Mouse (Mus musculus): Measurements from ENCODE around the gene Proser1. TPM values are rescaled to one million over a fixed set of nuclear protein-coding genes. Genes with fewer than 3 reads are reported as not detected.

The Proser1 gene
- polyA plus RNA-seq, 1 experiment from 2014 or later, result 13.7 TPM

DNA sequence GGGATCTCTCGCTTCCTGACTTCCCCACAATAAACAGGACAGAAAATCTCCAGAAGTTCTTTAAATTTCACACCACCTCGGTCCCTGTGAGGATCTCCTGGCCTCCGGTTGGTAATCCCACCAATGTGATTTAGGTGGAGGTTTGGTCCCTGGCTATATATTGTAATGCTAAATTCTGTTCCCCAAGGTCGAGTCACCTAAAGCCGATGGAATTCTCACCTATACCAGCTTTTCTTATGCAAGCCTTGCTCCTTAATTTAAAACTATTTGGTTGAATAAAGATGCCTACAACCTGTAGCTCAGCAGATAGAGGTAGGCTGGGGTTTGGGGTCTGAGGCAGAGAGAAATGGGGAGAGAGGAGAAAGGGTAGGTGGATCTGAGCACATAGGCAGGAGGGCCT is 5.7 kb upstream of the Proser1 start:
- peaks cover 76% of the 10 kb centered on the region for H3K36me3 ChIP-seq (ENCODE audit: control insufficient read depth, insufficient read depth, low read length)
- H3K4me1 ChIP-seq (ENCODE audit: control insufficient read depth, insufficient read depth, low read length), result peaks cover 6% of the 10 kb centered on the region; the same call in 1 of the 2 replicates
- H3K9me3 ChIP-seq (replicated peaks; ENCODE audit: control insufficient read depth, low read length), result no peaks in the 10 kb centered on the region
- H3K4me2 ChIP-seq (ENCODE audit: low read length), result no peak overlapping the region
- DNase-seq (ENCODE audit: low spot score) (no peak), ATAC-seq (no peak)
- no peak overlapping the region for H3K4me3 ChIP-seq (ENCODE audit: low read depth, low read length)
- no peak overlapping the region for H3K27ac ChIP-seq (ENCODE audit: low read depth, low read length)
- whole genome bisulfite sequencing, result 85% methylated on average over 5 of the region's 5 CpGs
- no peaks in the 10 kb centered on the region for H3K27me3 ChIP-seq (replicated peaks; ENCODE audit: control insufficient read depth, insufficient read depth, low read length)
- H3K9ac ChIP-seq (ENCODE audit: low read length), result no peak overlapping the region

DNA sequence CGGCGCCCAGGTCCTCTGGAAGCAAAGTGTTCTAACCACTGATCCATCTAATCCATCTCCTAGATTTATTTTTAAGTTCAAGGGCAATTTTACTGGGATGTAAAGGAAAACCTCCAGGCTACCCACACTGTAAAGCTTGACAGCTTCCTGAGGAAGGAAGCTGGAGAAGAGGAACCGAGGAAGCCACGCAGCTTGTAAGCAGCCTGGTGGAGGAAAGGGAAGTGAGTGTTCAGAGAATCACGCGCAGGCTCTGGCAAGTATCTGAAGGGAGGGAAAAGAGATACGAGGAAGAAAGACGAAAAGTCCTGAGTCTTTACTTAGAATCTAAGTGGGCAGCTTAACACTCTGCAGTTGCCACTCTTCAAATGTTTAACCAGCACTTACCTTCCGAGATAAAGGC is 3.4 kb upstream of the Proser1 start:
- DNase-seq (ENCODE audit: low spot score) (no peak), ATAC-seq (no peak)
- Histone ChIP-seq H3K27ac (ENCODE audit: low read depth, low read length) (no peak overlapping the region), H3K9me3 (replicated peaks; ENCODE audit: control insufficient read depth, low read length) (no peaks in the 10 kb centered on the region), H3K36me3 (ENCODE audit: control insufficient read depth, insufficient read depth, low read length) (peaks cover 52% of the 10 kb centered on the region), H3K9ac (ENCODE audit: low read length) (no peak overlapping the region), H3K4me2 (ENCODE audit: low read length) (no peak overlapping the region), H3K4me3 (ENCODE audit: low read depth, low read length) (no peak overlapping the region), H3K27me3 (replicated peaks; ENCODE audit: control insufficient read depth, insufficient read depth, low read length) (no peaks in the 10 kb centered on the region), H3K4me1 (ENCODE audit: control insufficient read depth, insufficient read depth, low read length) (peaks cover 8% of the 10 kb centered on the region; the same call in 1 of the 2 replicates)
- WGBS, result 89% methylated on average over 9 of the region's 9 CpGs

DNA sequence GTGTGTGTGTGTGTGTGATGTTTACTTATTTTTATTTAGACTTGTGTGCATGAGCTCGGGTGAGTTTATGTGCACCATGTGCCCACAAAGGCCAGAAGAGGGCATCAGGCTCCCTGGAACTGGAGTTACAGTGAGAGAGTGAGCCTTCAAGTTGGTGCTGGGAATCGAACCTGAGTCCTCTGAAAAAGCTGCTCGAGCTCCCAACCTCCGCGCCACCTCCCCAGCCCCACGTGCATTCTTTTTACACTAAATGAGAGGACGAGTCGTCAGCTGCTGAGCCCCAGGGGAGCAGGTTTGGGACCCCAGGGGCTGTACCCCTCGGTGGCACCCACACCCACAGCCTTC is 793 bp upstream of the Proser1 start:
- no peak for DNase-seq (ENCODE audit: low spot score)
- peak overlapping the region; percentile 90 for H3K9ac ChIP-seq (ENCODE audit: low read length)
- peak overlapping the region; percentile 64 for H3K4me2 ChIP-seq (ENCODE audit: low read length)
- peaks cover 27% of the 10 kb centered on the region for H3K36me3 ChIP-seq (ENCODE audit: control insufficient read depth, insufficient read depth, low read length)
- H3K9me3 ChIP-seq (replicated peaks; ENCODE audit: control insufficient read depth, low read length), result no peaks in the 10 kb centered on the region
- WGBS, result 3% methylated on average over 9 of the region's 9 CpGs
- ATAC-seq, result peak; percentile 1; the same call in 1 of the 2 replicates
- peak overlapping the region; percentile 93 for H3K4me3 ChIP-seq (ENCODE audit: low read depth, low read length)
- H3K4me1 ChIP-seq (ENCODE audit: control insufficient read depth, insufficient read depth, low read length), result peaks cover 26% of the 10 kb centered on the region
- no peaks in the 10 kb centered on the region for H3K27me3 ChIP-seq (replicated peaks; ENCODE audit: control insufficient read depth, insufficient read depth, low read length)
- peak overlapping the region; percentile 91 for H3K27ac ChIP-seq (ENCODE audit: low read depth, low read length)

DNA sequence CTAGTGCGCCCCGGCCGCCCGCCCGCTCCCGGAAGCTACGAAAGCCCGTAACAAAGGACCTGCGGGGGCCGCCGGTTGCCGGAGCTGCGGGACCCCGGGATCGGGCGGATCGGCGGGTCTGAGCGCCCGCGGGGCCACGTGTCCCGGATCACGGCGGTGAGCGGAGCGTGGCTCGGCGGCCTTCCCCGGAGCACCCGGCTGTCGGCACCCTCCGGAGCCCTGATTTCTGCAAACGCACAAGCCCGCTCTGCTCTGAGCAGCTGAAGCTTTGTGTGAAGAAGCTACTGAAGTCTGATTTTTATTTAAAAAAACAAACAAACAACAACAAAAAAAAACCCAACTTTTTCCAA is 274 bp downstream of the Proser1 start:
- ATAC-seq, result no peak
- peak overlapping the region; percentile 82 for H3K4me2 ChIP-seq (ENCODE audit: low read length)

DNA sequence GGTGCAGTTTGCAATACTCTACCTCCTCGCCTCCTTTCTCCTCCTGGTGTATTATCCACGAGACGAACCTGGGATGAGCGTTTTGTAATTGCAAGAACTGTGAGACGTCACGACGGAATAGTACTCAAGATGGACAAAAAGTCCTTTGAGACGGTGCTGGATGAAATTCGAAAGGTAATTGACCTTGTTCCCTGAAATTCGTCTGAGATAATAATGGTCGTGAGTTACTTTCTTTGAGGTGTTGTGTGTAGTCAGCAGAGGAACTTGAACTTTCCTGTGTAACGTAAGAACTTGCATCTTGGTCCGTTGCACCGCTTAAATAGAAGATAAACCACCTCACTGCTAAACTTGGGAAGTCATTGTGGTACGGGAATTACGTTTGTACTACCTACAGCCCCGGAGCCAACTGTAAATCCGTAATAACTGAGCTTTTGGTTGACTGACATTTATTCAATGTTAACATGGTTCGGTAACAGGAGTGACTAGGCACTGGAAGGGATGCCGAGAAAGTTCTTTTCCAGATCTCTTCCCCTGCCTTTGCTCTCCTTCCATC is 756 bp downstream of the Proser1 start:
- Histone ChIP-seq H3K9ac (ENCODE audit: low read length) (peak overlapping the region; percentile 90), H3K27ac (ENCODE audit: low read depth, low read length) (peak overlapping the region; percentile 91; the same call in 1 of the 2 replicates), H3K4me2 (ENCODE audit: low read length) (peak overlapping the region; percentile 82), H3K9me3 (replicated peaks; ENCODE audit: control insufficient read depth, low read length) (no peaks in the 10 kb centered on the region), H3K27me3 (replicated peaks; ENCODE audit: control insufficient read depth, insufficient read depth, low read length) (no peaks in the 10 kb centered on the region), H3K4me1 (ENCODE audit: control insufficient read depth, insufficient read depth, low read length) (peaks cover 26% of the 10 kb centered on the region), H3K36me3 (ENCODE audit: control insufficient read depth, insufficient read depth, low read length) (peaks cover 15% of the 10 kb centered on the region), H3K4me3 (ENCODE audit: low read depth, low read length) (peak overlapping the region; percentile 93)
- ATAC-seq (no peak), DNase-seq (ENCODE audit: low spot score) (no peak)
- under 1% methylated on average over 20 of the region's 20 CpGs for WGBS

More for the DNA sequence above, 274 bp downstream of the Proser1 start:
- Histone ChIP-seq H3K27me3 (replicated peaks; ENCODE audit: control insufficient read depth, insufficient read depth, low read length) (no peaks in the 10 kb centered on the region), H3K4me1 (ENCODE audit: control insufficient read depth, insufficient read depth, low read length) (peaks cover 26% of the 10 kb centered on the region), H3K9me3 (replicated peaks; ENCODE audit: control insufficient read depth, low read length) (no peaks in the 10 kb centered on the region), H3K9ac (ENCODE audit: low read length) (peak overlapping the region; percentile 90), H3K4me3 (ENCODE audit: low read depth, low read length) (peak overlapping the region; percentile 93), H3K27ac (ENCODE audit: low read depth, low read length) (peak overlapping the region; percentile 91), H3K36me3 (ENCODE audit: control insufficient read depth, insufficient read depth, low read length) (peaks cover 16% of the 10 kb centered on the region)
- DNase-seq (ENCODE audit: low spot score), result no peak
- under 1% methylated on average over 35 of the region's 35 CpGs for WGBS

DNA sequence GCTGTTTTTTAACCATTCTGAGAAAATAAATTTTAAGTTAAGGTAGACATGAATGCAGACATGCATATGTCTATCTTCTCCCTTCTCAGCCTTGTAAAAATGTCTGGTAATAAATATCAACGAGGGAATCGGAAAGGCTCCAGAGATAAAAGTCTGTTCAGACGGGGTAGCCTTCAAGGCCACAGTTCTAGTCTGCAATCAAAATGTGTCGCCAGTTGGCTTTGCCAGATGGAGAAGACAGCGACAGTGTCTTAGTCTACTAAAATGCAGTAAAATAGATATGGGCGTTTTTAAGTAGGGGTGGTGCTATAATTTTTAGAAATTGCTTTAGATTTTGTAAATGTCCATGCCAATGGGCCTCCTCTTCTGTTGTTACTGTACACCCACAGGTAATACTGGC is 1.9 kb downstream of the Proser1 start:
- Histone ChIP-seq H3K4me1 (ENCODE audit: control insufficient read depth, insufficient read depth, low read length) (peaks cover 26% of the 10 kb centered on the region), H3K36me3 (ENCODE audit: control insufficient read depth, insufficient read depth, low read length) (peaks cover 12% of the 10 kb centered on the region; the same call in 1 of the 2 replicates), H3K4me3 (ENCODE audit: low read depth, low read length) (peak overlapping the region; percentile 93), H3K9ac (ENCODE audit: low read length) (peak overlapping the region; percentile 22; the same call in 1 of the 2 replicates), H3K4me2 (ENCODE audit: low read length) (peak overlapping the region; percentile 82), H3K27me3 (replicated peaks; ENCODE audit: control insufficient read depth, insufficient read depth, low read length) (no peaks in the 10 kb centered on the region), H3K27ac (ENCODE audit: low read depth, low read length) (no peak overlapping the region), H3K9me3 (replicated peaks; ENCODE audit: control insufficient read depth, low read length) (no peaks in the 10 kb centered on the region)
- DNase-seq (ENCODE audit: low spot score) (no peak), ATAC-seq (no peak)
- WGBS, result 64% methylated on average over 6 of the region's 6 CpGs

DNA sequence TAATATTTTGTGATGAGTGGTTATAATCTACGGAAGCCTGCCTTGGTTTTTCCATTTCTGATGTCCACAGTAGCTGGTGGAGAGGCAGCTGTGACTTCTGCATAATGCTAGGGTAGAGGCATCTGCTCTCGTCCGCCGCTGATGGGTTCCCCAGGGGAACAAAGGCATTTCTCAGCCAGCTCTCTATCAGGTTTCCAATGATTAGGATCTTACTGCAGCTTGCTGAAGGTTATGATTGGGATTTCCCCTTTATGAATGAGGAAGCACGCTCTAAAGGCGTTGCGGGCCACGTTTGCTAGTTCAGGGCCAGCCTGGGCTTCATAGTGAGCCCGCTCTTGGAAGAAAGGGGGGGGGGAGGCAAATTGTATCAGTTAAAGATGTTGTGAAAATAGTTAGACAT is 3.0 kb downstream of the Proser1 start:
- DNase-seq (ENCODE audit: low spot score) (no peak), ATAC-seq (no peak)
- H3K4me3 ChIP-seq (ENCODE audit: low read depth, low read length), result no peak overlapping the region; the same call in 1 of the 2 replicates
- H3K4me2 ChIP-seq (ENCODE audit: low read length), result peak overlapping the region; percentile 82
- H3K27ac ChIP-seq (ENCODE audit: low read depth, low read length), result no peak overlapping the region
- H3K4me1 ChIP-seq (ENCODE audit: control insufficient read depth, insufficient read depth, low read length), result peaks cover 26% of the 10 kb centered on the region
- H3K36me3 ChIP-seq (ENCODE audit: control insufficient read depth, insufficient read depth, low read length), result peaks cover 19% of the 10 kb centered on the region
- H3K27me3 ChIP-seq (replicated peaks; ENCODE audit: control insufficient read depth, insufficient read depth, low read length), result no peaks in the 10 kb centered on the region
- WGBS, result 77% methylated on average over 9 of the region's 9 CpGs
- H3K9me3 ChIP-seq (replicated peaks; ENCODE audit: control insufficient read depth, low read length), result no peaks in the 10 kb centered on the region
- H3K9ac ChIP-seq (ENCODE audit: low read length), result no peak overlapping the region

DNA sequence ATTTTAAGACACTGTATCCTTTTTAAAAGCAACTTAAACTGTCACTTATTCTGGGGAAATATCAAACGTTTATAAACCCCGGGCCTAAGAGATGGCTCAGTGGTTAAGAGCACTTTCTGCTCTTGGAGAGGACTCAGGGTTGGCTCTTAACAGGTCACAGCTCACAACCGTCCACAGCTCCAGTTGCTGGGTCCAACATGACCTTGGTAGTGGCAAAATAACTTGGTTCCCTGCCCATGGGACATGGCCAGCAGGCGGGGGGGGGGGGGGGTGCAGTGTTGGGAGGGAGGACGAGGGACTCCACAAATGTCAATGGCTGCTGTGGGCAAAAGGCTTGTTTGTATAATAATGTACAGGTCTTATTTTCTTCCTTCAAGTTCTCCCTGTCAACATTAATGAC is 3.9 kb downstream of the Proser1 start:
- Histone ChIP-seq H3K4me1 (ENCODE audit: control insufficient read depth, insufficient read depth, low read length) (peaks cover 22% of the 10 kb centered on the region), H3K27ac (ENCODE audit: low read depth, low read length) (no peak overlapping the region), H3K4me2 (ENCODE audit: low read length) (no peak overlapping the region), H3K27me3 (replicated peaks; ENCODE audit: control insufficient read depth, insufficient read depth, low read length) (no peaks in the 10 kb centered on the region), H3K36me3 (ENCODE audit: control insufficient read depth, insufficient read depth, low read length) (peaks cover 26% of the 10 kb centered on the region), H3K9ac (ENCODE audit: low read length) (no peak overlapping the region), H3K4me3 (ENCODE audit: low read depth, low read length) (no peak overlapping the region), H3K9me3 (replicated peaks; ENCODE audit: control insufficient read depth, low read length) (no peaks in the 10 kb centered on the region)
- 85% methylated on average over 5 of the region's 5 CpGs for WGBS
- DNase-seq (ENCODE audit: low spot score), result no peak
- no peak for ATAC-seq

DNA sequence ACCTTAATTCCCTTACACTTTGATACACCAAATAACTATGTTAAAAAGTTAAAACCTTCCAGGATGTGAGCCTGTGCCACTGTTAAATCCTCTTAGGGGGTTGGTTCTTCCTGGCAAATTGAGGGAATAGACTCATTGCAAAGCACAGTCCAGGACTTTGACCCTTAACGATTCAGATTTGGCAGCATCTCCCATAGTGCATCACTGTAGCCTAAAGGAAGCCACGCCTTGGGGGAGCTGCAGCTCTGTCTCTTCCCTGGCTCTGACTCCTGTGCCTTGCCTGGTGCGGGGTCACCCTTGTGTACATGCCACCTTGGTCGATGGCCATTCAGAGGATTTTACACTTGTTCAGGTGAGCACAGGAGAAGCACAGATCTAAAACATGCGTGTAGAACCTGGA is 6.2 kb downstream of the Proser1 start:
- DNase-seq (ENCODE audit: low spot score) (no peak), ATAC-seq (no peak)
- Histone ChIP-seq H3K4me2 (ENCODE audit: low read length) (no peak overlapping the region), H3K36me3 (ENCODE audit: control insufficient read depth, insufficient read depth, low read length) (peaks cover 49% of the 10 kb centered on the region), H3K9ac (ENCODE audit: low read length) (no peak overlapping the region), H3K27me3 (replicated peaks; ENCODE audit: control insufficient read depth, insufficient read depth, low read length) (no peaks in the 10 kb centered on the region), H3K4me3 (ENCODE audit: low read depth, low read length) (no peak overlapping the region), H3K4me1 (ENCODE audit: control insufficient read depth, insufficient read depth, low read length) (peaks cover 20% of the 10 kb centered on the region), H3K27ac (ENCODE audit: low read depth, low read length) (no peak overlapping the region), H3K9me3 (replicated peaks; ENCODE audit: control insufficient read depth, low read length) (no peaks in the 10 kb centered on the region)
- WGBS, result 87% methylated on average over 5 of the region's 5 CpGs
